Mouse (Mus musculus): Measurements from ENCODE around the gene Igsf9b. TPM values are rescaled to one million over a fixed set of nuclear protein-coding genes. Genes with fewer than 3 reads are reported as not detected.

The Igsf9b gene
- polyA plus RNA-seq, 1 experiment from 2014 or later = 1.9 TPM

DNA sequence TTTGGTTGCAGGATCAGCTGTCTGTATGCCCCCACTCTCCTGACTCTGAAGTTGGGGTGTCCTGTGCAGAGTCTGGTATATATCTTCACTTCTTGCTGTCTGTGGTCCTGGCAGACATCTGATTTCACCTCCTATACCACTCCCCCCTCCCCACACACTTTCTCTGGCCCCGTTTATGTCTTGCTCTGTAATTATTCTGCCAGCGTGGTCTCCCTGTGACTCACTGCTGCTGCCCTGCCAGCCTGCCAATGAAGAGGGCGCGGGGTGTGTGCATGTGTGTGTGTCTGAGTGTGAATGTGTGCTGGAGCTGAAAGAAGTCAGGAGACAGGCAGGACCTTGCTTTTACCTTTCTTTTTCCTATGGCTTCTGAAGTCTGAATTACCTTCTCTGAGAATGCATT, 11.0 kb downstream of the Igsf9b start:
- no peak for ATAC-seq (ENCODE audit: low FRiP score, low TSS enrichment)
- H3K4me3 ChIP-seq (ENCODE audit: low read length) = no peak overlapping the region
- H3K4me1 ChIP-seq (ENCODE audit: control insufficient read depth, insufficient read depth, low read length) = no peaks in the 10 kb centered on the region
- no peak overlapping the region for H3K27ac ChIP-seq (ENCODE audit: low read depth, low read length)
- no peak overlapping the region for H3K4me2 ChIP-seq (replicated peaks; ENCODE audit: low read depth, low read length)
- no peaks in the 10 kb centered on the region for H3K27me3 ChIP-seq (ENCODE audit: control insufficient read depth, insufficient read depth, low read length)
- H3K9me3 ChIP-seq (ENCODE audit: control insufficient read depth, low read length) = no peaks in the 10 kb centered on the region
- H3K36me3 ChIP-seq (ENCODE audit: control insufficient read depth, insufficient read depth, low read length) = no peaks in the 10 kb centered on the region
- H3K9ac ChIP-seq (ENCODE audit: low read depth, low read length) = no peak overlapping the region
- 78% methylated on average over 4 of the region's 4 CpGs for WGBS

- no peaks in the 10 kb centered on the region for H3K9me3 ChIP-seq (ENCODE audit: control insufficient read depth, low read length)
- H3K36me3 ChIP-seq (ENCODE audit: control insufficient read depth, insufficient read depth, low read length) = no peaks in the 10 kb centered on the region
- no peak overlapping the region for H3K4me3 ChIP-seq (ENCODE audit: low read length)
- ATAC-seq (ENCODE audit: low FRiP score, low TSS enrichment) = no peak
- no peak overlapping the region for H3K9ac ChIP-seq (ENCODE audit: low read depth, low read length)
- no peaks in the 10 kb centered on the region for H3K27me3 ChIP-seq (ENCODE audit: control insufficient read depth, insufficient read depth, low read length)
- 93% methylated on average over 5 of the region's 5 CpGs for WGBS
- no peak overlapping the region for H3K27ac ChIP-seq (ENCODE audit: low read depth, low read length)
- no peak overlapping the region for H3K4me2 ChIP-seq (replicated peaks; ENCODE audit: low read depth, low read length)
- H3K4me1 ChIP-seq (ENCODE audit: control insufficient read depth, insufficient read depth, low read length) = no peaks in the 10 kb centered on the region
Measured at GRCm38 (mm10) chr9:27313427-27313826, 14.4 kb downstream of the Igsf9b start.

DNA sequence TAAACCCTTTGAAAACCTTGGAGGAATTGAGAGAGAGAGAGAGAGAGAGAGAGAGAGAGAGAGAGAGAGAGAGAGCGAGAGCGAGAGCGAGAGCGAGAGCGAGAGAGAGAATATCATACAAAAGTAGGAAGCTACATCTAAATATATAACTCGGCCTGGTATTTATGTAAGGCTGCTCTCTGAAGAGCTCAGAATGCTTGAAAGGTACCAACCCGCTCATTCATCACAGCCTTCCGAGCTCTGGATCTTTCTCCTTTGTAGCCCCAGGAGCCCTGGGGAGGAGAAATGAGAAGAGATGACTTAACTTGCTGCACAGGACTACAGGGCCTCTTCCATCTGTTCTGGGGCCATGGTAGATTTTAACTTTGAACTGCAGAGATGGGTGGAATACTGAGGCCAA, 22.3 kb downstream of the Igsf9b start:
- WGBS = 92% methylated on average over 8 of the region's 8 CpGs

GRCm38 (mm10) chr9:27322277-27322676, 23.3 kb downstream of the Igsf9b start:
- no peaks in the 10 kb centered on the region for H3K36me3 ChIP-seq (ENCODE audit: control insufficient read depth, insufficient read depth, low read length)
- H3K9me3 ChIP-seq (ENCODE audit: control insufficient read depth, low read length) = no peaks in the 10 kb centered on the region
- no peak overlapping the region for H3K4me3 ChIP-seq (ENCODE audit: low read length)
- no peaks in the 10 kb centered on the region for H3K4me1 ChIP-seq (ENCODE audit: control insufficient read depth, insufficient read depth, low read length)
- WGBS = 88% methylated on average over 7 of the region's 7 CpGs
- H3K9ac ChIP-seq (ENCODE audit: low read depth, low read length) = no peak overlapping the region
- H3K27ac ChIP-seq (ENCODE audit: low read depth, low read length) = no peak overlapping the region
- H3K4me2 ChIP-seq (replicated peaks; ENCODE audit: low read depth, low read length) = no peak overlapping the region
- no peaks in the 10 kb centered on the region for H3K27me3 ChIP-seq (ENCODE audit: control insufficient read depth, insufficient read depth, low read length)
- ATAC-seq (ENCODE audit: low FRiP score, low TSS enrichment) = no peak

More for the DNA sequence above, 22.3 kb downstream of the Igsf9b start:
- Histone ChIP-seq H3K4me2 (replicated peaks; ENCODE audit: low read depth, low read length) (no peak overlapping the region), H3K9me3 (ENCODE audit: control insufficient read depth, low read length) (no peaks in the 10 kb centered on the region), H3K27ac (ENCODE audit: low read depth, low read length) (no peak overlapping the region), H3K4me1 (ENCODE audit: control insufficient read depth, insufficient read depth, low read length) (no peaks in the 10 kb centered on the region), H3K27me3 (ENCODE audit: control insufficient read depth, insufficient read depth, low read length) (no peaks in the 10 kb centered on the region), H3K36me3 (ENCODE audit: control insufficient read depth, insufficient read depth, low read length) (no peaks in the 10 kb centered on the region), H3K4me3 (ENCODE audit: low read length) (no peak overlapping the region), H3K9ac (ENCODE audit: low read depth, low read length) (no peak overlapping the region)
- ATAC-seq (ENCODE audit: low FRiP score, low TSS enrichment) = no peak

- 71% methylated on average over 3 of the region's 3 CpGs for WGBS
- no peak overlapping the region for H3K9ac ChIP-seq (ENCODE audit: low read depth, low read length)
Measured at GRCm38 (mm10) chr9:27323412-27323811, 24.4 kb downstream of the Igsf9b start.

DNA sequence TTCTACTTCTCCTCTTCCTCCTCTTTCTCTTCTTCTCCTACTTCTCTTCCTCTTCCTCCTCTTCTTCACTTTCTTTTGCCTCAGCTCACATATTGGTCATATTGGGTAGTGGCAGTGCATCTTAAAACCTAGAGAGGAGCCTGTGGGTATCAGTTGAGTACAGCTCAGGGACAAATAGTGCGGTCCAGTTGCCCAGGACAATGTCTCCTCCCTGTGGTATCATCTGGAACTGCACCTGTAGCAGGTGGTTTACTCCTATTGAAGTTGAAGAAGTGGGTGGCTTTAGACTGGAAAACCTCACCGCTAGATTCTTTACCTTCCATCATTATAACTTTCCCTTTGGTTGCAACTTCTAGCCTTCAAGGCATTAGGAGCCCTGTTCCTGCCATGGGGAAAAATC, 26.9 kb downstream of the Igsf9b start:
- Histone ChIP-seq H3K4me2 (replicated peaks; ENCODE audit: low read depth, low read length) (no peak overlapping the region), H3K36me3 (ENCODE audit: control insufficient read depth, insufficient read depth, low read length) (no peaks in the 10 kb centered on the region), H3K27ac (ENCODE audit: low read depth, low read length) (no peak overlapping the region), H3K4me1 (ENCODE audit: control insufficient read depth, insufficient read depth, low read length) (no peaks in the 10 kb centered on the region), H3K4me3 (ENCODE audit: low read length) (no peak overlapping the region), H3K27me3 (ENCODE audit: control insufficient read depth, insufficient read depth, low read length) (no peaks in the 10 kb centered on the region), H3K9me3 (ENCODE audit: control insufficient read depth, low read length) (no peaks in the 10 kb centered on the region), H3K9ac (ENCODE audit: low read depth, low read length) (no peak overlapping the region)
- 52% methylated on average over 2 of the region's 2 CpGs for WGBS
- no peak for ATAC-seq (ENCODE audit: low FRiP score, low TSS enrichment)

More at GRCm38 (mm10) chr9:27323412-27323811, 24.4 kb downstream of the Igsf9b start:
- no peaks in the 10 kb centered on the region for H3K4me1 ChIP-seq (ENCODE audit: control insufficient read depth, insufficient read depth, low read length)
- H3K27ac ChIP-seq (ENCODE audit: low read depth, low read length) = no peak overlapping the region
- no peak overlapping the region for H3K4me3 ChIP-seq (ENCODE audit: low read length)
- no peak for ATAC-seq (ENCODE audit: low FRiP score, low TSS enrichment)
- no peaks in the 10 kb centered on the region for H3K9me3 ChIP-seq (ENCODE audit: control insufficient read depth, low read length)
- H3K4me2 ChIP-seq (replicated peaks; ENCODE audit: low read depth, low read length) = no peak overlapping the region
- H3K27me3 ChIP-seq (ENCODE audit: control insufficient read depth, insufficient read depth, low read length) = no peaks in the 10 kb centered on the region
- H3K36me3 ChIP-seq (ENCODE audit: control insufficient read depth, insufficient read depth, low read length) = no peaks in the 10 kb centered on the region

DNA sequence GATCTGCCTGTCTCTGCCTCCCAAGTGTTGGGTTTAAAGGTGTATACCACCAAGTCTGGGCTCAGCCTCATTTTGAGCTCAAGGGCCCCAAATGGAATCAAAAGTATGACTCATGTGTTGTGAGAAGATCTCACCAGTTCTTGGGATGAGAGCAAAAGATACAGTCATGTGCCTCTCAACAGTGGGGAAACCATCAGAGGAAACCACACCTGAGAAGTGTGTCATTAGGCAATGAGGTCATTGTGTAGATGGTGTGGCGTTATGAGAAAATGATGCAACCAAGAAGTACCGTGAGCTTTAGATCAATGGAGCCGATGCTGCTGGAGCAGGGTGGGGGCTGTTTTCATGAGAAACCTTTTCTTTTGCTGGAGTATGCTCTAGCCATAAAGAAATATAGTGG, 28.6 kb downstream of the Igsf9b start:
- 88% methylated on average over 3 of the region's 3 CpGs for WGBS
- no peak overlapping the region for H3K4me2 ChIP-seq (replicated peaks; ENCODE audit: low read depth, low read length)
- H3K9ac ChIP-seq (ENCODE audit: low read depth, low read length) = no peak overlapping the region
- no peaks in the 10 kb centered on the region for H3K36me3 ChIP-seq (ENCODE audit: control insufficient read depth, insufficient read depth, low read length)
- no peaks in the 10 kb centered on the region for H3K9me3 ChIP-seq (ENCODE audit: control insufficient read depth, low read length)
- no peaks in the 10 kb centered on the region for H3K27me3 ChIP-seq (ENCODE audit: control insufficient read depth, insufficient read depth, low read length)
- H3K4me3 ChIP-seq (ENCODE audit: low read length) = no peak overlapping the region
- no peaks in the 10 kb centered on the region for H3K4me1 ChIP-seq (ENCODE audit: control insufficient read depth, insufficient read depth, low read length)
- no peak overlapping the region for H3K27ac ChIP-seq (ENCODE audit: low read depth, low read length)
- ATAC-seq (ENCODE audit: low FRiP score, low TSS enrichment) = no peak

- H3K27ac ChIP-seq (ENCODE audit: low read depth, low read length) = no peak overlapping the region
- no peaks in the 10 kb centered on the region for H3K4me1 ChIP-seq (ENCODE audit: control insufficient read depth, insufficient read depth, low read length)
- ATAC-seq (ENCODE audit: low FRiP score, low TSS enrichment) = no peak
- WGBS = 86% methylated on average over 4 of the region's 4 CpGs
- H3K27me3 ChIP-seq (ENCODE audit: control insufficient read depth, insufficient read depth, low read length) = no peaks in the 10 kb centered on the region
- no peak overlapping the region for H3K9ac ChIP-seq (ENCODE audit: low read depth, low read length)
- no peak overlapping the region for H3K4me2 ChIP-seq (replicated peaks; ENCODE audit: low read depth, low read length)
- H3K4me3 ChIP-seq (ENCODE audit: low read length) = no peak overlapping the region
- H3K36me3 ChIP-seq (ENCODE audit: control insufficient read depth, insufficient read depth, low read length) = no peaks in the 10 kb centered on the region
- H3K9me3 ChIP-seq (ENCODE audit: control insufficient read depth, low read length) = 0 out of 2 replicates have a peak, but pooled peaks cover 3% of the 10 kb centered on the region
Measured at GRCm38 (mm10) chr9:27330374-27330773, 31.4 kb downstream of the Igsf9b start.

DNA sequence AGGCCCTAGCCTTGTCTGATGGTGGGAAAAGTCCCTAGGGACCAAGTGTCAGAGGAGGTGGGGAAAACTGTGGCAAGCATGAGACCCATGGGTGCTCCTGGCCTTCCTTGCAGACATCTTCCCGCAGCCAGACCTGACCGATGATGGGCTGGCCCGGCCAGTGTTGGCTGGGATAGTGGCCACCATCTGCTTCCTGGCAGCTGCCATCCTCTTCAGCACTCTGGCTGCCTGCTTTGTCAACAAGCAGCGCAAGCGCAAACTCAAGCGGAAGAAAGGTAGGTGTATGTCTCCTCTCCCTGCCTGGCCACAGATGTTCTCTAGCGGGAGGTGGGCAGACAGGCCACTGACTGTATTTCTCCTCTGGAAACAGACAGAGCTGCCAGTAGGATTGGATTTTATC, 32.5 kb downstream of the Igsf9b start:
- Histone ChIP-seq H3K36me3 (ENCODE audit: control insufficient read depth, insufficient read depth, low read length) (no peaks in the 10 kb centered on the region), H3K9ac (ENCODE audit: low read depth, low read length) (no peak overlapping the region), H3K4me1 (ENCODE audit: control insufficient read depth, insufficient read depth, low read length) (no peaks in the 10 kb centered on the region), H3K27me3 (ENCODE audit: control insufficient read depth, insufficient read depth, low read length) (no peaks in the 10 kb centered on the region), H3K9me3 (ENCODE audit: control insufficient read depth, low read length) (0 out of 2 replicates have a peak, but pooled peaks cover 3% of the 10 kb centered on the region), H3K4me3 (ENCODE audit: low read length) (no peak overlapping the region), H3K27ac (ENCODE audit: low read depth, low read length) (no peak overlapping the region), H3K4me2 (replicated peaks; ENCODE audit: low read depth, low read length) (no peak overlapping the region)
- 98% methylated on average over 7 of the region's 7 CpGs for WGBS
- ATAC-seq (ENCODE audit: low FRiP score, low TSS enrichment) = no peak

Data from kidney, embryonic 14.5 days (tissue).